ENCODE assay signal across 24 mouse cellular contexts in the genomic region with DNA sequence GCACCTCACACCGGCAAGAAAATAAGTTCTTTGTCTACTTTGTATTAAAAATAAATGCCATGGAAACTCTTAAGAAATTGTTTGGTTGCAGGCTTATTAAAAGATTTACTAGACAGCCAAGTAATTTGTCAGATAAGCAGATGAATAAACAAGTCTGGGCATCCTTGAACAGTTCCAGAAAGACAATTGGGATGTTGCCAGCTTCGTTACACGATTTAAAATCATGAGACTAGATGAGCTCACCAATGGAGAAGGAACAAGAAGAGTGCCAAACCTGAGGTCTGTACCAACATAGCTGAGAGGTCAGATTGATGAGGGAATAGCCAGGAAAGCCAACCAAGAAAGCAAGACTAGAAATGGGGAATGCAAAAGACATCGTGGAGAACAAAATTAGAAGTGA.
DNase-seq lines count a peak whose midpoint lies in the region; ATAC-seq and TF ChIP-seq lines count a peak whose summit lies in the region.
"Had no signal": no experiment of that assay in that cellular context is flagged by ENCODE, and none has a peak within 500 bp of the region (broad histone marks: within the 10 kb centered on the region; RNA-seq: fewer than 3 reads in every experiment).

No protein-coding gene starts in this region.

- 51% methylated on average over 4 of the region's 4 CpGs for WGBS in forebrain, postnatal 0 days
- 67% methylated on average over 4 of the region's 4 CpGs for WGBS in forebrain, embryonic 13.5 days

- no peak for ATAC-seq in forebrain, postnatal 0 days
- no peak for ATAC-seq in forebrain, embryonic 13.5 days
- ATAC-seq: CD4-positive, CD25-positive, alpha-beta regulatory T cell, adult 4 months; hindbrain, embryonic 16.5 days; inflammation-experienced regulatory T-cells, adult 6 months; intestine, embryonic 16.5 days; Patski had no signal

- no peaks in the 10 kb centered on the region for H3K4me1 ChIP-seq in forebrain, postnatal 0 days (ENCODE audit: insufficient read depth)
- no peaks in the 10 kb centered on the region for H3K4me1 ChIP-seq in forebrain, embryonic 13.5 days
- H3K4me1 ChIP-seq: embryonic facial prominence, embryonic 15.5 days; forebrain, embryonic 12.5 days; heart, embryonic 10.5 days; hindbrain, embryonic 13.5 days had no signal

- H3K9me3 ChIP-seq in forebrain, postnatal 0 days (ENCODE audit: low read length), result no peaks in the 10 kb centered on the region
- no peaks in the 10 kb centered on the region for H3K9me3 ChIP-seq in forebrain, embryonic 13.5 days (replicated peaks)
- H3K9me3 ChIP-seq: embryonic facial prominence, embryonic 15.5 days; forebrain, embryonic 12.5 days; heart, embryonic 10.5 days; hindbrain, embryonic 13.5 days had no signal

- peak; percentile 10 for DNase-seq in adrenal gland, postnatal 14 days
- DNase-seq in adrenal gland, postnatal 36 days, result no peak
- DNase-seq in forebrain, postnatal 0 days, result peak; percentile 20
- DNase-seq in NIH3T3 (ENCODE audit: low read depth), result peak; percentile 38
- peak; percentile 48 for DNase-seq in brain, embryonic 14.5 days (ENCODE audit: low read depth)
- no peak for DNase-seq in gastrocnemius, postnatal 4 days (ENCODE audit: low spot score in 2 of 2)
- DNase-seq: cerebellum, adult 11-12 months; cerebellum, adult 8-10 months; cerebellum, postnatal 36 days; embryo, embryonic 11 days; gastrocnemius, postnatal 25 days; heart, adult 2 months; kidney, adult 18-20 months; kidney, adult 9 months had no signal

- TF ChIP-seq CTCF in forebrain, postnatal 0 days (IDR thresholded peaks at IDR 0.05; ENCODE audit: low read depth), result no peak
- no peak for TF ChIP-seq CTCF in brain, embryonic 14.5 days (IDR thresholded peaks at IDR 0.05; ENCODE audit: borderline replicate concordance, extremely low read depth, insufficient read depth, insufficient read length)

- no peaks in the 10 kb centered on the region for H3K27me3 ChIP-seq in forebrain, postnatal 0 days (ENCODE audit: insufficient read depth, low read length)
- no peaks in the 10 kb centered on the region for H3K27me3 ChIP-seq in forebrain, embryonic 13.5 days
- H3K27me3 ChIP-seq: embryonic facial prominence, embryonic 15.5 days; forebrain, embryonic 12.5 days; hindbrain, embryonic 13.5 days had no signal

- H3K9ac ChIP-seq in forebrain, postnatal 0 days, result no peak overlapping the region
- H3K9ac ChIP-seq in forebrain, embryonic 13.5 days, result no peak overlapping the region
- H3K9ac ChIP-seq: embryonic facial prominence, embryonic 15.5 days; forebrain, embryonic 12.5 days; hindbrain, embryonic 13.5 days had no signal

- no peak overlapping the region for H3K4me2 ChIP-seq in forebrain, postnatal 0 days (ENCODE audit: low read depth)
- H3K4me2 ChIP-seq in forebrain, embryonic 13.5 days, result no peak overlapping the region
- H3K4me2 ChIP-seq: embryonic facial prominence, embryonic 15.5 days; forebrain, embryonic 12.5 days; hindbrain, embryonic 13.5 days had no signal

- no peak overlapping the region for H3K27ac ChIP-seq in forebrain, postnatal 0 days (ENCODE audit: low read depth, low read length)
- H3K27ac ChIP-seq in forebrain, embryonic 13.5 days, result no peak overlapping the region
- H3K27ac ChIP-seq: embryonic facial prominence, embryonic 15.5 days; forebrain, embryonic 12.5 days; heart, adult 2 months; heart, embryonic 10.5 days; hindbrain, embryonic 13.5 days had no signal

- no peak overlapping the region for H3K4me3 ChIP-seq in forebrain, postnatal 0 days (ENCODE audit: low read depth, low read length)
- H3K4me3 ChIP-seq in forebrain, embryonic 13.5 days, result no peak overlapping the region
- H3K4me3 ChIP-seq: embryonic facial prominence, embryonic 15.5 days; forebrain, embryonic 12.5 days; heart, adult 2 months; heart, embryonic 10.5 days; hindbrain, embryonic 13.5 days had no signal

- TF ChIP-seq POLR2A in brain, embryonic 14.5 days (IDR thresholded peaks at IDR 0.05; ENCODE audit: borderline replicate concordance, extremely low read depth, insufficient read depth, insufficient read length, poor library complexity, severe bottlenecking), result no peak

- no peaks in the 10 kb centered on the region for H3K36me3 ChIP-seq in forebrain, postnatal 0 days (ENCODE audit: insufficient read depth)
- no peaks in the 10 kb centered on the region for H3K36me3 ChIP-seq in forebrain, embryonic 13.5 days (ENCODE audit: poor library complexity, severe bottlenecking)
- H3K36me3 ChIP-seq: embryonic facial prominence, embryonic 15.5 days; forebrain, embryonic 12.5 days; heart, embryonic 10.5 days; hindbrain, embryonic 13.5 days had no signal

Comparison
In these comparisons a context has a peak if more than half of its experiments do, and no peak if none do; other contexts are left out.
1. DNase-seq: peak in adrenal gland, postnatal 14 days (single experiment), forebrain, postnatal 0 days (single experiment), NIH3T3 (single experiment) and brain, embryonic 14.5 days (single experiment); none in adrenal gland, postnatal 36 days (0 of 2) and gastrocnemius, postnatal 4 days (0 of 2).